Mouse (Mus musculus): ENCODE data around the gene Gpbar1. TPM values are rescaled to one million over a fixed set of nuclear protein-coding genes. Genes with fewer than 3 reads are reported as not detected.

Gene Gpbar1
- not detected in 2 replicates for polyA plus RNA-seq (2012; ENCODE audit: insufficient read depth, insufficient read length, missing spikeins)

DNA sequence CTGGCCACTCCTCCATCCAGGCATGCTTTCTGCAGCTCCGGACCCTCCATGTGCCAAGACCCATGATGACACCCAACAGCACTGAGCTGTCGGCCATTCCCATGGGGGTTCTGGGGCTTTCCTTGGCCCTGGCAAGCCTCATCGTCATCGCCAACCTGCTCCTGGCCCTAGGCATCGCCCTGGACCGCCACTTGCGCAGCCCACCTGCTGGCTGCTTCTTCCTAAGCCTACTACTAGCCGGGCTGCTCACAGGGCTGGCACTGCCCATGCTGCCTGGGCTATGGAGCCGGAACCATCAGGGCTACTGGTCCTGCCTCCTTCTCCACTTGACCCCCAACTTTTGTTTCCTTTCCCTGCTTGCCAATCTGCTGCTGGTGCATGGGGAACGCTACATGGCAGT lies at the start of gene Gpbar1:
Gene Gpbar1 (plus strand): TSS at position 13 of the 400 bp plus-strand sequence.
- H3K27ac ChIP-seq (replicated peaks; ENCODE audit: low read depth, low read length), result no peak within 1 kb of the TSS
- H3K4me1 ChIP-seq (ENCODE audit: control insufficient read depth, insufficient read depth, insufficient read length, low read length), result no peaks in the 10 kb centered on the region
- H3K4me3 ChIP-seq (ENCODE audit: insufficient read depth, low read depth, low read length), result no peak within 1 kb of the TSS

DNA sequence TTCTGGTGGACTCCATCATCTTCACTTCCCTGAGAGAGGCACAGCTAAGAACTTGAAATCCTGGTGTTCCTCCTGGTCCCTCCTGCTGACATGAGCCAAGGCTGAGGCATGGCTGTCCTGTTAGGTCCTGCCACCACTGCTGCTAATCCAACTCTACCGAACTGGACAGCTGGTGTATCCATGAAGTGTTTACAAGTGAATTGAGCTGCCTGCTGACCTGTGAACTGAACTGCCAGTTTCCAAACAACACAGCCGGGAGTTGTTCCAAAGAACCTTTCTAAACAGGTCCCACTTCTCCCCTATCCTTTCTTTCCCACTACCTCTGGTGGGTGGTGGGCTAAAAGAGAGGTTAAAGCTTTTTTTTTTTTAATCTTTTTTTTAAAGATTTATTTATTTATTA lies 48.4 kb upstream of the Gpbar1 start:
- Histone ChIP-seq H3K4me1 (ENCODE audit: control insufficient read depth, insufficient read depth, insufficient read length, low read length) (0 out of 2 replicates have a peak, but pooled peaks cover 3% of the 10 kb centered on the region), H3K4me3 (ENCODE audit: insufficient read depth, low read depth, low read length) (no peak overlapping the region), H3K27ac (replicated peaks; ENCODE audit: low read depth, low read length) (no peak overlapping the region)

DNA sequence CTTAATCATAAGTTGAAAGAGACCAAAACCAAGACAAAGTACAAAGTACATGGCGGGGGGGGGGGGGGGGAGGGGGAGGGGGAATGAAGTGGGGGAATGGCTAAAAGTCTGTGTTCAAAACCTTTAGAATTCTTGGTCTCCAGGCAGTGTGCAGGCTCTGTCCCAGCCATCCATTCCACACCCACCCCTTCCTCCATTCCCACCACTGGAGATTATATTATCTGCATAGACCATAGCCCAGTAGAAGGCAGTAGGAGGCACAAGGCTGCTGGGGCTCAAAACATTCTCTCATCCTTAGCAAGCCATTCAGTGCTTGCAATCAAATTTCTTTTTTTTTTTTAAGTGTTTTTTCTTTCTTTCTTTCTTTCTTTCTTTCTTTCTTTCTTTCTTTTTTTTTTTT lies 47.4 kb upstream of the Gpbar1 start:
- Histone ChIP-seq H3K4me1 (ENCODE audit: control insufficient read depth, insufficient read depth, insufficient read length, low read length) (0 out of 2 replicates have a peak, but pooled peaks cover 3% of the 10 kb centered on the region), H3K4me3 (ENCODE audit: insufficient read depth, low read depth, low read length) (no peak overlapping the region), H3K27ac (replicated peaks; ENCODE audit: low read depth, low read length) (no peak overlapping the region)

DNA sequence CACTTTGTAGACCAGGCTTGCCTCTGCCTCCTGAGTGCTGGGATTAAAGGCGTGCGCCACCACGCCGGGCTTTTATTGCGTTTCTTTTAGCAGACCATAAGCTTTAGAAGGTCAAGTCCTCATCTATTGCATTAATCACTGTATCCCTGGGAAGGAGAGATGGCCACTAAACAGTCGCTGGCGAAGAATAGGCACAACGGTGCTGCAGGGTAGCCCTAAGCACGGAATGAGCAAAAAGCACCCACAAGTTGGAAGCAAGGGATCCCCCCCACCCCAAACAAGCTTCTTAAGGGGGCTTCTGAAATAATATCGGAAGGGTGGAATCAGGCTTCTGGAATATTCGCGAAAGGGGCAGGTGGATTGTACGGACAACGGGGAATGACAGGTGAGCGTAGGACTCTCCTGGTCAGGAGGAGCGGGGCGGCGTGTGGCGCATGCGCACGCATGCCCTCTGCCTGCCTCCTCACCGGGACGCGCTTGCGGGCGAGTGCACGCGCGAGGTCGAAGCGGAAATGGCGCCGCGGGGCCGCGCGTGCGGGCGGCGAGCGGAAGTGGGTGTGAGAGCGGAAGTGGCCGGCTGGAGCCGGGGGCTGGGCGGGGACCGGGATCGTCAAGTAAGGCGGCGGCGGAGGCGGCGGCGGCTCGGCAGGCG lies 42.3 kb upstream of the Gpbar1 start, which contains the start of gene Arpc2:
Gene Arpc2 (plus strand): TSS at position 147 of the 652 bp plus-strand sequence.
- Histone ChIP-seq H3K27ac (replicated peaks; ENCODE audit: low read depth, low read length) (peak within 1 kb of the TSS; percentile 97), H3K4me3 (ENCODE audit: insufficient read depth, low read depth, low read length) (peak within 1 kb of the TSS; percentile 91), H3K4me1 (ENCODE audit: control insufficient read depth, insufficient read depth, insufficient read length, low read length) (peaks cover 9% of the 10 kb centered on the region)

DNA sequence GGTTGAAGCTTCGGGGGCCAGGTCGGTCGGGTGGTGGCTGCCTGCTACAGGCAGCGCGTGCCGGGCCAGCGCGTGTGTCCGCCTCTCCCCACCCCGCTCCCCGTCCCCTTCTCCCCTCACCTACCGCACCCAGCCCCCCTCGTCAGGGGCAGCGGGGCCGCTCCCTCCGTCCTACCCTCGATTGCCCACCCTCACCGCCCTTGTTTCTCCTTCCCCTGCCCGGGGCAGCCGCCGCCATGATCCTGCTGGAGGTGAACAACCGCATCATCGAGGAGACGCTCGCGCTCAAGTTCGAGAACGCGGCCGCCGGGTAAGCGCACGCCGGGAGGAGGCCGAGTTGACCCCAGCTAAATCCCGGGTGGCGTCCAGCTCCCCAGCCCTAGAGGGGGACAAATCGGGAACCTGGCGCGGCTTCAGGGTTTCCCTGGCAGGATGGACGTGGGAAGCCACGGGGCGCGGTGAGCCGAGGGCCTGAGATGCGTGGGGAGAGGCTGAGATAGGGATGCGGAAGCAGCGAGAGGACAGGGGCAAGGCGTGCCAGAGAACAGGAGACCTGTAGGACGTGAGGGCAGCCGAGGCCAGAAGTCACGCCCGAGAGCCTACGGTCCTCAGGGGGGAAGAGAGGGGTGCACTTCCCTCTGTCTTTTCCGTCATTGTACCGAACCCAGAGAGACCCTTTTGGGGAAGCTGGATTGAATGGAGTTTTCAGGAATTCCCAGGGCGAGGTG lies 41.6 kb upstream of the Gpbar1 start:
- Histone ChIP-seq H3K27ac (replicated peaks; ENCODE audit: low read depth, low read length) (peak overlapping the region; percentile 97), H3K4me3 (ENCODE audit: insufficient read depth, low read depth, low read length) (peak overlapping the region; percentile 91), H3K4me1 (ENCODE audit: control insufficient read depth, insufficient read depth, insufficient read length, low read length) (peaks cover 10% of the 10 kb centered on the region)

DNA sequence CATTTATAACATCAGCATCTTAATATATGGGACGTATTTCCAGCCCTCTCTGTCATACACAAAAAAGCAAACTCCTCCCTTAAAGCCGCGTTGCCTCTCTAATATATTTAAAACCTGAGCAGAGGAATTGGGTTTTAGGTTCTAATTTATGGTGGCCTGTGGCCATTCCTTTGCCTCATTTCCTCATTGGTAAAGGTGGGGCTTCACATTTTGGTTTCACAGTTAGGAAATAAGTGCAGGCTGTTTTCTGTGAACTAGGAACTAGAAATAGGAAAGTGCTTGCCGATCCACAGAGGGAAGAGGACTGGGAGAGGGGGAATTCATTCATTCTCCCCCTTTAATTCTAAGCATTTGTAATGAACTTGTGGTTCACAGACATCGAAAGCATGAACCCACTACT lies 40.7 kb upstream of the Gpbar1 start:
- Histone ChIP-seq H3K4me3 (ENCODE audit: insufficient read depth, low read depth, low read length) (peak overlapping the region; percentile 91), H3K27ac (replicated peaks; ENCODE audit: low read depth, low read length) (peak overlapping the region; percentile 97)

DNA sequence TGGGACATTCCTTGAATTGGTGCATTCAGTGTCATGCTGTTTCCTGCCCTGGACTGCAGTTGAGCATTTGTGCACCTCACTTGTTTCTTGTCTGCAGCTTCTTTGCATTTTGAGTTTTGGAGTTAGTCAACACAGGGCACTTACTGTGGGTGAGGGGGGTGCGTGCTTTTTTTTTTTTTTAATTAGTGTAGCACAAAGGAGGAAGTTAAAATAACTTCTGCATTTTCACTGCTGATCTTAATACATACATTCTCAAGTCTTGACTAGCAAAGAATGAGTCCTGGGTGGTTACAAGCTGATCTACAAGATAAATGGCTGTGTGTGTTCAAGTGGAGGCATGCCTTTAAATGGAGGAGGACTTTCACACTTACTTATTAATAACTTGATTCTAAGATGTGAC lies 40.2 kb upstream of the Gpbar1 start:
- Histone ChIP-seq H3K27ac (replicated peaks; ENCODE audit: low read depth, low read length) (peak overlapping the region; percentile 97), H3K4me3 (ENCODE audit: insufficient read depth, low read depth, low read length) (peak overlapping the region; percentile 91), H3K4me1 (ENCODE audit: control insufficient read depth, insufficient read depth, insufficient read length, low read length) (peaks cover 10% of the 10 kb centered on the region)

More for the DNA sequence above, 40.7 kb upstream of the Gpbar1 start:
- peaks cover 10% of the 10 kb centered on the region for H3K4me1 ChIP-seq (ENCODE audit: control insufficient read depth, insufficient read depth, insufficient read length, low read length)

DNA sequence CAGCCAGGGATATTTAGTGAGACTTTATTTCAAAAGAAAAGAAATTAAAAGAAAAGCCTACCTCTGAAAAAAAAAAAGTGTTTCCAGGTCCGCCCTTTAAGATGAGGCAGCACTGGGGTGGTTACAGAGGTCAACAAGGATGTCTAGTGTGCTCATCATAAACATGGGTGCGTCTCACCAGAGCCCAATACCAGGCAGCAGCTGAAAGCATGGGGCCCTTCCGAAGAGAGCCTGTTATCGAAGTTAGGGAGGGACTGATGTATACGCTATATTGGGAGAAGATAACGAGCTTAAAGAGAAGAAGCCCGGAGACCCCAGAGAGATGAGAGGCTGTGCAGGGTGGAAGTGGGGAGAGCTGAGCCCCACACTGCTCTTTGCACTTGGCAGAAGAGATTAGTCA lies 39.2 kb upstream of the Gpbar1 start:
- peak overlapping the region; percentile 38 for H3K4me3 ChIP-seq (ENCODE audit: insufficient read depth, low read depth, low read length)
- H3K27ac ChIP-seq (replicated peaks; ENCODE audit: low read depth, low read length), result 0 out of 2 replicates have a peak overlapping the region, but pooled peaks have one; percentile 6
- H3K4me1 ChIP-seq (ENCODE audit: control insufficient read depth, insufficient read depth, insufficient read length, low read length), result peaks cover 15% of the 10 kb centered on the region

DNA sequence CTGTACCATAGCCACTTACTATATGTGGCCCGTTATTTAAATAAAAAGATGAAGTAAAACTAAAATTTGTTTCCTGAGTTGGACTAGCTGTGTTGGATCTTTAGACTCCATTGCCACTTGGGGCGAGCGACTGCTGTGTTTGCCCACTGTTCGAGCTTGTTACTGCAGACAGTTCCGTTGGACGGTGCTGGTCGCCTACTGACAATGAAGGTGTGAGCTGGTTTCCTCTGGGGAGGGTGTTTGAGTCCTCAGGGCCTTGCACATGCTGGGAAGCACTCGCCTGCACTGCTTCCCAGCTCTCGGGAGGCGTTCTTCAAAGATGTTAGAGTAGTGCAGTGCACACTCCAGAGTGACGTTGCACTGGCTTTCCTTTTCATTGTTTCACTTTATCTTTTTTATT lies 38.7 kb upstream of the Gpbar1 start:
- 0 out of 2 replicates have a peak overlapping the region, but pooled peaks have one; percentile 46 for H3K27ac ChIP-seq (replicated peaks; ENCODE audit: low read depth, low read length)
- peak overlapping the region; percentile 38 for H3K4me3 ChIP-seq (ENCODE audit: insufficient read depth, low read depth, low read length)
- H3K4me1 ChIP-seq (ENCODE audit: control insufficient read depth, insufficient read depth, insufficient read length, low read length), result peaks cover 18% of the 10 kb centered on the region

DNA sequence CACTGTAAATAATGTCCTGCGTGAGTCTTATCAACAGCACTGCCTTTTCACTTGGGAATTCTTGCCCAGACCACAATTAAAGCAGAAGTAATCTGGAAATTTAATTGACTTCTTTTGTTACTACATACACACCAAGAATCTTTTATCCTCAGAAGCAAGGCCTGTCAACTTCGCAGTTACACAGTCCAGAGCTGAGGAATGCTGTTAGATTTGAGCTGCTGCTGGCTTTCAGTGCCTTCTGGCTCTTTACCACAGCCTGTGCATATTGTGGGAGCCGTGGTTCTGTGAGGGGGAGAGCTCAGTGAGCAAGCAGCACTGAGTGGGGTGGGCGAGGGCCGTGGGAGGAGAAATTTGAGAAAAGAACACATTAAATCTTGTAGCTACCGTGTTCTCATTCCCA lies 38.0 kb upstream of the Gpbar1 start:
- Histone ChIP-seq H3K4me1 (ENCODE audit: control insufficient read depth, insufficient read depth, insufficient read length, low read length) (peaks cover 21% of the 10 kb centered on the region), H3K27ac (replicated peaks; ENCODE audit: low read depth, low read length) (peak overlapping the region; percentile 53), H3K4me3 (ENCODE audit: insufficient read depth, low read depth, low read length) (no peak overlapping the region)

DNA sequence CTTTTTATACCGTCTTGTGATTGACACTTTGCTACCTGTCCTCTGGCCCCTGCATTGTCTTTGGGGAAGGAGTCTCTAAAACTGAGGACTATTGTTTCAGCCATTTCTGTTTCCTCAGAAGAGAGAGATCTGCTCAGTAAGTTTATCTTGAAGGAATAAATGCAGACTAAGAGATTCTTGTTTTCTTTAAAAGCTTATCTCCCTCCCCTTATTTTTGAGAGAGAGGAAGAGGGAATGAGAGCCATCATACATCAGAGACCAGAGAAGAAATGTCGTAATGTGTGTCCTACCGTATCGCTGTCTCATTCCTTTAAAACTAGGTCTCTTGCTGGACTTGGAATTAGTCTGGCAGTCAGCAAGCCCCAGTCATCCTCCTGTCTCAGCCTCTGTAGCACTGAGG lies 37.5 kb upstream of the Gpbar1 start:
- Histone ChIP-seq H3K4me3 (ENCODE audit: insufficient read depth, low read depth, low read length) (no peak overlapping the region; the same call in 1 of the 2 replicates), H3K4me1 (ENCODE audit: control insufficient read depth, insufficient read depth, insufficient read length, low read length) (peaks cover 22% of the 10 kb centered on the region), H3K27ac (replicated peaks; ENCODE audit: low read depth, low read length) (no peak overlapping the region)

DNA sequence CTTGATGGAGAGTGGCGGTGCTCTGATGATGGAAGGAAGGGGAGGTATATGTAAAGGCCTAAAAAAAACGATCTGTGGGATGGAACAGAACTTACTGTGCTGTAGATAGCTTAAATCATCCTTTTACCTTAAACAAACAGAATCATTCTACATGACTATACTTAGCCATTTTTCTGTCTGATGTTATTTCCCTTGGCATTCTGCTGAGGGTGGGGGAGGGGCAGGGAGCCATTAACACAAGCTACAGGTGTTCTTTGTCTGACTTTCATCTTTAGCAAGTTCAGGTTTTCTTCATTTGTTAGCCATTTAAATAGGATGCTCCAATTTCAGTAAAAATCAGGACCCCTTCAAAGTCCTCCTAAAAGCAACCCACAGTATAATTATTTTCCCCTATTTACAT lies 32.8 kb upstream of the Gpbar1 start:
- Histone ChIP-seq H3K4me3 (ENCODE audit: insufficient read depth, low read depth, low read length) (no peak overlapping the region), H3K4me1 (ENCODE audit: control insufficient read depth, insufficient read depth, insufficient read length, low read length) (peaks cover 19% of the 10 kb centered on the region), H3K27ac (replicated peaks; ENCODE audit: low read depth, low read length) (no peak overlapping the region)

DNA sequence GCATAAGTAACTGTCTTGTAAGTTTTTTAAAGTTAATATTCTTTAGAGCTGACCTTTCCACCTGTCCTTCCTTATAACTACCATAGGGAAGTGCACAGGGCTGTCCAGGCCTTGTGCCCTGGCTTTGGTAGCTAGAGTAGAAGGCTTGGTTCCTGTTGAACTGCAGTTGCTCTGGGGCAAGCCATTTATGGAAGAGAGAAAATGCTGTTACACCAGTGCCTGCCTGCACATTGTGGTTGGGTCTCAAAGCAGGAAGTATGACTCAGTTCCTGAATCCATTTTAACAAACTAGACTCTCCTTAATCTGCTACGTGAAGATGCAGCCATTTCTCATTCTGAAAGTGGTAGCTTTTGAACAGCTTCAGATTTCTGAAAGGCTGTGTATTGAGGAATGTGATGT lies 29.6 kb upstream of the Gpbar1 start:
- H3K27ac ChIP-seq (replicated peaks; ENCODE audit: low read depth, low read length), result peak overlapping the region; percentile 96
- H3K4me3 ChIP-seq (ENCODE audit: insufficient read depth, low read depth, low read length), result no peak overlapping the region
- peaks cover 12% of the 10 kb centered on the region for H3K4me1 ChIP-seq (ENCODE audit: control insufficient read depth, insufficient read depth, insufficient read length, low read length)

DNA sequence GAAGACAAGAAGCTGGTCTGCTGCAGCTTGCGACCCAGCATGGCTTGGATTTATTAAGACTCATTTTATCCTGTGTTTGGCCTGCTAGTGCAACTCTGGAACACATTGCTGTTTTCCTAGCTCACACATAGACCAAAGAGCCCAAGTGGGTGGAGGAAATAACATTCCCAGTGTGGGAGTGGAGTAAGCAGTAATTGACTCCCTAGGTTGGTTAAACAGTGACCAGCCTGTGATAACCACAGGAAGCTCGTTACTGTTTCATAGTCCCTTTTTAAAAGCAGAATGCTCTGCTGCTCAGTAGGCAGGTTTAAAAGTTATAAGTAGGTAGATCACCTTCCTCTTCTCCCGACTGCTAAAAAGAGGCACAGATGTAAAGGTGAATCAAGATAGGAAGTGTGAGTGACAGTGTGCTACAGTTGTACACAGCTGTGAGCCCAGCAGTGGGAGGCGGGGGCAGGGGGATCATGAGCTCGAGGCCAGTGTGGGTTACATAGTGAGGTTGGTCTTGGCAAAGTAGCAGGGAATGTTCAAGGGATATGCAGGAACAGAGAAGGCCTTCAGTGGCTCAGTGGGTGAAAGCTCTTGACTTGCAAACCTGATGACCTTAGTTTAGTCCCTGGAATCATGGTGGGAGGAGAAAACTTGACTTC lies 28.9 kb upstream of the Gpbar1 start:
- peaks cover 8% of the 10 kb centered on the region for H3K4me1 ChIP-seq (ENCODE audit: control insufficient read depth, insufficient read depth, insufficient read length, low read length)
- H3K4me3 ChIP-seq (ENCODE audit: insufficient read depth, low read depth, low read length), result no peak overlapping the region
- H3K27ac ChIP-seq (replicated peaks; ENCODE audit: low read depth, low read length), result peak overlapping the region; percentile 96

DNA sequence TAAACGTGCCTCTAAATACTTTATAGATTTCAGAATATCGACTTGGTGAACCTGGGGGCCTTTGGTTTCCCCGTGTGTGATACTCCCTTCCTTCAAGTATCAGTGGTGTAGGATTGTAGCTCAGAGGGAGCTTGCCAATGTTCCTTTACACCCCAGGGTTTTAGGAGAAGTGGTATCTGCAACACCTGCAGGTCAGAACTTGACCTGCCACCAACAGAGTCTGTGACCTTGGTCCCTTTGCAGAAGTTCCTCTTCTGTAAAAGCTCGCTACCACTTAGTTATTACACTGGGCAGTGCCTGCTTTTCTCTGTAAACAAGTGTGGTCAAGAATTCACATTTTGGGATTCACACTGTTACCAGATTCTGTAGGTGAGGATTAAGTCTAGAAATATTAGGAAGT lies 28.3 kb upstream of the Gpbar1 start:
- peak overlapping the region; percentile 96 for H3K27ac ChIP-seq (replicated peaks; ENCODE audit: low read depth, low read length)
- H3K4me3 ChIP-seq (ENCODE audit: insufficient read depth, low read depth, low read length), result no peak overlapping the region
- H3K4me1 ChIP-seq (ENCODE audit: control insufficient read depth, insufficient read depth, insufficient read length, low read length), result peaks cover 6% of the 10 kb centered on the region

All from brown adipose tissue, adult 24 weeks (tissue).